Mouse (Mus musculus): Measurements from ENCODE around the gene Gdpd5. TPM values are rescaled to one million over a fixed set of nuclear protein-coding genes. Genes with fewer than 3 reads are reported as not detected.

Gene Gdpd5
- polyA plus RNA-seq (2015; fragmentation: Nextera tagmentation; extraction: Ambion mirVana) = 1.3 TPM in 2 replicates

DNA sequence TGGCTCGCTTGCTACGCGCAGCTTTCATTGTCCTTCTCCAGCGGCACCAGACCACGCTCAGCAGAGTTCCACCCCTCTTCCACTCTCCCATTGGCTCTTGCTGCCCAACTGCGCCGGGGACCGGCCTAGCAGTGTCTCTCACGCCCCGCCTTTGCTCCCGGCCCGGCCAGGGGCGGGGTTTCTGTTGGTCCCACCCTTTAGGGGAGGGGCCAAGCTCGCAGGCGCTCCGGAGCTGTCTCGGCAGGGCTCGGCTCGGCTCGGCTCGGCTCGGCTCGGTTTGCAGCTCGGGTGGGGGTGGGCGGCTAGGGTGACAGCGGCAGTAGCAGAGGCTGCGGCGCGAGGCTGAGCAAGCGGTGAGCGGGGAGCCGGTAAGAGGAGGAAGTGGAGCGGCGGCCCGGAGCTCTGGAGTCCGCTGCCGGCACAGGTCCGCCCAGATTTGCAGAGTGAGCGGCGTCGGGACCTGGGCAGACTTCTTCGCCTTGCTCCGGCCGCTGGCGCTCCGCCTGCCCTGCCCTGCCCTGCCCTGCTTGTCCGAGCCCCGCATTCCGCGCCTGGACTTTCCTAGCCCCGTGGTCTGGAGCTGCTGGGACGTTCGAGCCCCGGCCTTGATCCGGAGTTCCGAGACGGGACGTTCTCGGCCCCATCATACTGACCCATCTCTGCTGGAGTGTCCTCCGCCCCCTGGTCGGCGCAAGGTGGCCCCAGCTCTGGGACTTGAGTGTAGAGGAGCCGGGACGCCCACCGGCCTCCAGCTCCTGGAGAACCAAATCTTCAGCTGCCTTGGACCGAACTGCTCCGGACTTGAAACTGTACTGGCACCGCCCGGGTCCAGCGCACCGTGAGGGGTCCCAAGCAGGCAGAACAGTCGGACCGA lies at the start of gene Gdpd5:
Gene Gdpd5, plus strand, starts transcription at position 201 of the 874 bp plus-strand sequence.
- no peak within 1 kb of the TSS for H3K27ac ChIP-seq
- DNase-seq (peak; percentile 95), ATAC-seq (ENCODE audit: low read depth) (peak; percentile 94)
- no peaks in the 10 kb centered on the region for H3K9me3 ChIP-seq (replicated peaks)
- peak within 1 kb of the TSS; percentile 62 for H3K9ac ChIP-seq
- under 1% methylated on average over 70 of the region's 73 CpGs for WGBS (ENCODE audit: insufficient replicate concordance)
- H3K36me3 ChIP-seq = no peaks in the 10 kb centered on the region
- H3K4me1 ChIP-seq (replicated peaks) = peaks cover 19% of the 10 kb centered on the region
- H3K27me3 ChIP-seq = peaks cover 59% of the 10 kb centered on the region
- peak within 1 kb of the TSS; percentile 83 for H3K4me2 ChIP-seq
- peak within 1 kb of the TSS; percentile 58 for H3K4me3 ChIP-seq (replicated peaks)

DNA sequence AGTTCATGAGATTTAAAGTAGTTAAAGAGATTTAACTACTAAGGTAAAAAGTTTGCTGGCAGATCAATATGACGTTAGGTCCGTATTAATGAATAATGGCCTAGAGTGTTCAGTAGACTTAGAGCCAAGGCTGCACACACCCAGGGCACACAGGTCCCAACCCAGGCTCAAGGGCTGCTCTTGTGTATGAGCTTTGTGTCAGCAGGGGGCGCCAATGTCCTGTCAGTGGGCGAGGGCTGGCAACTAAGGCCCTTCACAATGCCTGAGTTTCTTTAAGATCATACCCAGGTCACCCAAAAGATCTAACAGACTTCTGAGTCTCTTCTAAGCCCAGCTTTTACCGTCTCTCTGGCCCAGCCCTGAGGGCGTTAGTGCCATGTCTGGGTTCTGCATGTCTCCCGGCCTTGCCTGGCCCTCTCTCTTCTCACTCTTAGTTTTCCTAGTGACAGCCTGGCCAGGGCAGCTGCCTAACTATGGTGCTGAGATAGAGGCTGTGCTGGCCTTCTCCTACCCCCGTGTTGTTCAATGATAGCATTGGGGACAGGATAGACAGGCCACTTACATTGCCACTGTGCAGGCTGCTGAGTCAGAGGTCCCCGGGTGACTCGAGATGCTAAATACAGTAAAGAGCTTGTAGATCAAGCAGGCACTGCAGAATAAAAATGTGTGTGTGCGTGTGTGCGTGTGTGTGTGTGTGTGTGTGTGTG lies 48.3 kb upstream of the Gdpd5 start:
- Histone ChIP-seq H3K36me3 (no peaks in the 10 kb centered on the region), H3K4me3 (replicated peaks) (no peak overlapping the region), H3K27me3 (0 out of 2 replicates have a peak, but pooled peaks cover 4% of the 10 kb centered on the region), H3K4me1 (replicated peaks) (no peaks in the 10 kb centered on the region), H3K9me3 (replicated peaks) (no peaks in the 10 kb centered on the region), H3K27ac (no peak overlapping the region), H3K9ac (no peak overlapping the region), H3K4me2 (no peak overlapping the region)
- 37% methylated on average over 12 of the region's 12 CpGs for WGBS (ENCODE audit: insufficient replicate concordance)
- ATAC-seq (ENCODE audit: low read depth) = no peak
- peak; percentile 17 for DNase-seq

DNA sequence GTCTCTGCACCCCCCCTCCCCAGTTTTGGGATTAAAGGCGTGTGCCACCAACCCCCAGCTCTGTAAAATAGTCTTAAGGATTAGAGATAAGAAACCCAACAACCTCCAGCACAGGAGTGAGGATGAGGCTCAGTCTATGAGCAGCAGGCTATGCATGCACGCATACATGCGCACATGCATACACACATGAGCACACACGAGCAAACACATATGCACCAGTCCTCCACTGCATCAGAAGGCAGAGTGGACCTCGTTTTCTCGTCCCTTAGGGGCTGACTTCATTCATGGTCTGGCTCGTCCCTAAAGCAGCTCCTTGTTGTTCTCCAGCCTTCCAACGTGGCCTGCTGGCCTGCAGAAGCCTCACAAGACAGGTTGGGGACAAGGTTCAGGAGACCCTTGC lies 40.5 kb upstream of the Gdpd5 start:
- Histone ChIP-seq H3K4me3 (replicated peaks) (no peak overlapping the region), H3K9ac (no peak overlapping the region), H3K4me1 (replicated peaks) (no peaks in the 10 kb centered on the region), H3K27ac (no peak overlapping the region), H3K36me3 (no peaks in the 10 kb centered on the region), H3K27me3 (no peaks in the 10 kb centered on the region), H3K4me2 (no peak overlapping the region), H3K9me3 (replicated peaks) (no peaks in the 10 kb centered on the region)
- ATAC-seq (ENCODE audit: low read depth) (no peak), DNase-seq (no peak)
- WGBS (ENCODE audit: insufficient replicate concordance) = 57% methylated on average over 8 of the region's 8 CpGs

DNA sequence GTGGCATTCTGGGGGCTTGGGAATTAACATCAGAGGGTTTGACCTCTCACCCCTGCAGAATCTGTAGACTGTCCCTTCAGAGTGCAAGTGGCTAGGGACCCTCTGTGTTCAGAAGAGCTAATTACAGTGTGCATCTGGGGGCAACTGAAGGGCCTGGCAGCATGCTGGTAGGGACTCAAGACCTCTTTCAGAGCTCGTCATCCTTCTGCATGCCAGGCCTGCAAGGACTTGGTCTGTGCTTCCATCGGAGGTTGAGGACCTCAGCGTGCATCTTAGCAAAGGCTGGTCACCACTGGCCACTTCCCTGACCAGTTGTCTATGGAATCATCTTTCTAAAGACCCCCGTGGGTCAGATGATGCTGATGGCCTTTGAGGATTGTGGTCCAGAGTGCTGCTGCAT lies 37.6 kb upstream of the Gdpd5 start:
- WGBS (ENCODE audit: insufficient replicate concordance) = 62% methylated on average over 4 of the region's 4 CpGs
- ATAC-seq (ENCODE audit: low read depth) (no peak), DNase-seq (no peak)
- Histone ChIP-seq H3K27me3 (no peaks in the 10 kb centered on the region), H3K36me3 (peaks cover 21% of the 10 kb centered on the region), H3K27ac (no peak overlapping the region), H3K4me2 (no peak overlapping the region), H3K9me3 (replicated peaks) (no peaks in the 10 kb centered on the region), H3K4me1 (replicated peaks) (no peaks in the 10 kb centered on the region), H3K9ac (no peak overlapping the region), H3K4me3 (replicated peaks) (no peak overlapping the region)

DNA sequence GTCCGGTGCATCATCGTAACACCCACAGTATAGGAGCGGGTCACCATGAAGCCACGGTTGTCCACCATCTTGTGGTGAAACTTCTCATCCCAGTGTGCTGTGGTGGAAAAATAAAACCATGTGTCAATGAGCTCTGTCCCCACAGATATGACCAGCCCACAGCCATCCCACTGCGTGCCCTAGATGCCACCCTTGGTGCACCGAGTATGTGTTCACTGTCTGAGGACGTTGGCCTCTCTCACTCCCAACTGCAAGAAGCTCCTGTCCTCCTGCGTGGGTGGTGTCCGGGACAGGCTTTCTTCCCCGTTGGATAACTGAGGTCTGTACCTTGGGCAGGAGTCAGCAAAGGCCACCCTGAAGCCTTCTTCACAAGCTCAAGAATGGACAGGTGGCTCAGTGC lies 33.9 kb upstream of the Gdpd5 start:
- Histone ChIP-seq H3K9me3 (replicated peaks) (no peaks in the 10 kb centered on the region), H3K36me3 (peaks cover 26% of the 10 kb centered on the region), H3K4me2 (no peak overlapping the region), H3K27me3 (peaks cover 10% of the 10 kb centered on the region), H3K27ac (no peak overlapping the region), H3K4me1 (replicated peaks) (peaks cover 2% of the 10 kb centered on the region; the same call in 1 of the 2 replicates), H3K9ac (no peak overlapping the region), H3K4me3 (replicated peaks) (no peak overlapping the region)
- ATAC-seq (ENCODE audit: low read depth) = no peak
- DNase-seq = no peak
- 84% methylated on average over 10 of the region's 10 CpGs for WGBS (ENCODE audit: insufficient replicate concordance)

DNA sequence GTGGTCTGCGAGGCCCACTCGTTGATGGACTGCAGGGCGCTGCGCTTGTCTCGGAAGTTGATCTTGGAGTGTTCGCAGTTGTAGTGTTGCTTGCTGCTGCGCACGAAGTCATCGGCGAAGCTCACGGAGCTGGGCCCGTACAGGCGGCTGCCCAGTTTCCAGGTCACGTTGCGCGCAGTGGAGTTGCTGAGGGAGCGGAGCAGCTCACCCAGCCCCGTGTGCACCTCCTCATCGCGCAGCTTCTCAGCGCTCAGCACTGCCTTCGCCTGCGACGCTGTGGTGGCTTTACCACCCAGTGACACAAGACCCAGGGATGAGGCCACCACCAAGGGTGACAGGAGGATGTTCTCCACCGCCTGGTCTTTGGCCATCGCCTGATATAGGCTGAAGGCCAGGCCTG lies 32.3 kb upstream of the Gdpd5 start:
- 84% methylated on average over 26 of the region's 26 CpGs for WGBS (ENCODE audit: insufficient replicate concordance)
- Histone ChIP-seq H3K4me3 (replicated peaks) (no peak overlapping the region), H3K4me2 (no peak overlapping the region), H3K9ac (no peak overlapping the region), H3K27ac (no peak overlapping the region), H3K27me3 (peaks cover 26% of the 10 kb centered on the region), H3K9me3 (replicated peaks) (no peaks in the 10 kb centered on the region), H3K4me1 (replicated peaks) (peaks cover 5% of the 10 kb centered on the region; the same call in 1 of the 2 replicates), H3K36me3 (peaks cover 26% of the 10 kb centered on the region)
- DNase-seq (no peak), ATAC-seq (ENCODE audit: low read depth) (no peak)

DNA sequence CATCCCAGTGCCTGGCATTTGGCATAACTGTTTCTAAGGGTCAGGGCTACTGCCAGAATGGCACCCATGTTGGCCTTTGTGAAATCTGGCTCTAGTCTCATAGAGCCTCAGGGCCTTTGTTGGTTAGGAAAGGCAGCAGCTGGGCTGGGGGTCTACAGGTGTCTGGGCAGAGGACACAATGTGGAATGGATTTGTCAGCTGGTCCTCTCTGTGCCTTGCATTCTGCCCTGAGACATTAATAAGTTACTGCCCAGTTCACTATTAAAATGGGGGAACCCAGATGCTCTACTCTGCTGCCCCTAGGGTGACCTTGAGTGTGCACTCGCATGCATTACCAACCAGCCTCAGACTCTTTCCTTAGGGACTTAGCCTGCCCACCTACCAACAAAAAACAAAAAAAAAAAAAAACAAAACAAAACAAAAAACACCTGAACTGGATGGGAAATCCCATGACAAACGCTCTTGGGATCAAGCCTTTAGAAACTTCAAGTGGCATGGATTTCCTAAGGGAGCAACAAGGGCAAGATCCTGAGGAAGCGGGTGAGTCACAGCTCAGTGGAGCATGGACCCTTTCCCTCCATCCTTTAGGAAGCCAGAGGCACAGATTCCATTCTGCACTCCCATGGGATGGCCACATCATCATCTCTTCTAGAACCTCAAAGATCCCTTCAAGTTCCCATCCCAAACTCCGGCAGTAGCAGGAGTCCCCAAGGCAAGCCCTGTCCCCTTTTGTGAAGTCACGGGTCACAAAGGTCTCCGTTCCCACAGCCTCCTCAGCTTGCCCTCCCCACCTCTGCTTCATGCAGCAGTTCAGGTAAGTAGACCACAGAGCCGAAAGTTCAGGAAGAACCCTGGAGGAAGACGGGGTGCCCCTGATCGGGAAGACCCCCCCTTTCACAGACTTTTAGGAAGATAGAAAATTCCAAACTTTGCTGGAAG lies 31.2 kb upstream of the Gdpd5 start:
- no peaks in the 10 kb centered on the region for H3K9me3 ChIP-seq (replicated peaks)
- ATAC-seq (ENCODE audit: low read depth) (no peak), DNase-seq (no peak)
- peaks cover 5% of the 10 kb centered on the region for H3K4me1 ChIP-seq (replicated peaks)
- peaks cover 26% of the 10 kb centered on the region for H3K36me3 ChIP-seq
- no peak overlapping the region for H3K27ac ChIP-seq
- peaks cover 31% of the 10 kb centered on the region for H3K27me3 ChIP-seq
- peak overlapping the region; percentile 26; the same call in 1 of the 2 replicates for H3K9ac ChIP-seq
- peak overlapping the region; percentile 53 for H3K4me3 ChIP-seq (replicated peaks)
- WGBS (ENCODE audit: insufficient replicate concordance) = 62% methylated on average over 9 of the region's 9 CpGs
- peak overlapping the region; percentile 54 for H3K4me2 ChIP-seq

DNA sequence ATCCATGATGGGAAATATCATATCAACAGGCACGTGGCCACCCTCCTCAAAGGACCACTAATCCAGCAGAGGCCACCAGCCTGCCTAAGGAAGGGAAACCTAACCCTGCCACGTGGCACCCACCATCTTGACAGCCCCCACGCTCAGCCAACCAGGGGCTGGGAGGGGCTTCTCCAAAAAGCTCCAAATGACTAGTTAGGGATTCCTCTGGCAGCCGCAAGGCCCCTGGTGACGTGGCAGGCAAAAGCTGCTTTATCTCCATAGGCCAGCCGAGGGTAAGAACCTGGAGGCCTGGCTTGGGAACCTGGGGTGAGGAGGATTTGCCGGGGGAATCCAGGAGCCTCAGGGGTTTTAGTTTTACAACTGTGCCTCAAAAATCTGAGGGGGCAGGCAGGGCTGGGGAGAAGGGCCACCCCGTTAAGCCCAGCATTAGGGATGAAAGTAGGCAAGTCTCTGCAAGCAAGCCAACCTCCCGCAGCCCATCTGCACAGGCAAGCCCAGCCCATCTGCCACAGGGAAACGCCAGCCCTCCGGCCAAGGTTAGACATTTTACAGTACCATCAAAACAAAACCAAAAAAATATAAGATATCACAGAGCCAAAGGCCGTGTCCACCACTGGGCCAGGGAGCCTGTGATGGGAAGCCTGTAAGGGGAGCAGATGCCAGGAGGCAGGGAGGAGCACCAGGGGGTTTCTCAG lies 30.0 kb upstream of the Gdpd5 start:
- Histone ChIP-seq H3K27ac (no peak overlapping the region; the same call in 1 of the 2 replicates), H3K4me2 (peak overlapping the region; percentile 54), H3K9me3 (replicated peaks) (no peaks in the 10 kb centered on the region), H3K36me3 (peaks cover 22% of the 10 kb centered on the region), H3K27me3 (peaks cover 34% of the 10 kb centered on the region), H3K4me1 (replicated peaks) (peaks cover 8% of the 10 kb centered on the region), H3K4me3 (replicated peaks) (peak overlapping the region; percentile 53), H3K9ac (peak overlapping the region; percentile 68)
- DNase-seq = no peak
- WGBS (ENCODE audit: insufficient replicate concordance) = 30% methylated on average over 12 of the region's 12 CpGs
- ATAC-seq (ENCODE audit: low read depth) = no peak

DNA sequence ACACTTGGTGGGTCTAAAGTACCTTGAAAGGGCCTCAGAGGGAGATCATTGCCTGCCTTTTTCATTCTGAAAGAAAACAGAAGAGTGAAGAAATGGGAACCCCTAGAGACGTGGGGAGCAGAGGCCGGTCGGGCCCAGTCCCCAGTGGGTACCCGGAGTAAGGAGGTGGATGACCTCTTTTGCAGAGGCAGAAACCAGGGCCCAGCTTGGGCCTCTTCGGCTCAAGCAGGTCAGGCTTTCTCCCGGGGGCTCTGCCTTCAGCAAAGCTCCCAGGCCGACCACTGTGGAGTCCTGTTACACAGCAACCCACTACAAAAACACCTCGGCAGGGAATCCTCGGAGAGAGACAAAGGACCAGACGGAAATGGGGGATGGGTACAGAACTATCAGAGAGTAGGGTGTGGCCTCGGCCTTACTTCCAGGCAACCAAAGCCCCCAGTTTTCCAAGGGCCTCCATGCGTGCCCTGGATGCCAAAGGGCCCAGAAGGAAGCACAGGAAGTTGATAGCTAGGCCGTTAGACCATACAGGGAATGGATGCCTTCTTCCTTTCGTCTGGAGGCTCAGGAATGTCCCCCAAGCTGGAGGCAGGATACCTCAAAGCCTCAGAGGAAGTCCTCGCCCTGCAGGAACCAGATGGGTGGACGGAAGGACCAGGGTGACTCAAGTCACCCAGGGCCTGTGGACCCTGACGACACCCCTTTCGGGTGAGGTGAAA lies 29.3 kb upstream of the Gdpd5 start:
- H3K9me3 ChIP-seq (replicated peaks) = no peaks in the 10 kb centered on the region
- H3K4me3 ChIP-seq (replicated peaks) = peak overlapping the region; percentile 53
- H3K27me3 ChIP-seq = peaks cover 34% of the 10 kb centered on the region
- H3K4me2 ChIP-seq = peak overlapping the region; percentile 54
- H3K36me3 ChIP-seq = peaks cover 15% of the 10 kb centered on the region
- H3K27ac ChIP-seq = peak overlapping the region; percentile 63
- ATAC-seq (ENCODE audit: low read depth) (no peak), DNase-seq (no peak)
- peaks cover 12% of the 10 kb centered on the region for H3K4me1 ChIP-seq (replicated peaks)
- H3K9ac ChIP-seq = peak overlapping the region; percentile 68
- 17% methylated on average over 18 of the region's 18 CpGs for WGBS (ENCODE audit: insufficient replicate concordance)
